Mouse (Mus musculus) liver, postnatal 0 days (tissue): ENCODE measurements around the gene Zfhx2. TPM values are rescaled to one million over a fixed set of nuclear protein-coding genes. Genes with fewer than 3 reads are reported as not detected.

Experiments used
- ATAC-seq: fragments of 200-750 bp; cut with Nextera tagmentation; 2 replicates; pipeline ENCODE4 v1.8.0; 2017; ENCODE audit warnings: mild to moderate bottlenecking, moderate library complexity
- DNase-seq: peaks from one replicate; pipeline ENCODE4 v3.0.0-alpha.2; 2016
- H3K27ac ChIP-seq: fragments of 300-500 bp; sonication (generic); 2 replicates; pipeline ENCODE4 v1.5.1; 2014; ENCODE audit warnings: antibody characterized with exemption, moderate library complexity, mild to moderate bottlenecking, low read depth
- H3K27me3 ChIP-seq: fragments of 300-500 bp; sonication (generic); 2 replicates; pipeline ENCODE4 v1.6.1; 2014; ENCODE audit warnings: low read length, control low read depth, mixed read lengths; ENCODE audit not compliant: insufficient read depth
- H3K36me3 ChIP-seq: fragments of 300-500 bp; sonication (generic); replicated peaks from 2 replicates; pipeline ENCODE4 v1.6.1; 2014; ENCODE audit warnings: mild to moderate bottlenecking, control low read depth, low read length, moderate library complexity, mixed read lengths; ENCODE audit not compliant: insufficient read depth
- H3K4me1 ChIP-seq: fragments of 300-500 bp; sonication (generic); 2 replicates; pipeline ENCODE4 v1.6.1; 2014; ENCODE audit warnings: antibody characterized with exemption, mild to moderate bottlenecking, control low read depth; ENCODE audit not compliant: insufficient read depth
- H3K4me2 ChIP-seq: fragments of 300-500 bp; sonication (generic); 2 replicates; pipeline ENCODE4 v1.6.1; 2014; ENCODE audit warnings: low read depth, mild to moderate bottlenecking, low read length, moderate library complexity, mixed read lengths
- H3K4me3 ChIP-seq: fragments of 300-500 bp; sonication (generic); 2 replicates; pipeline ENCODE4 v1.5.1; 2014; ENCODE audit warnings: low read depth, low read length
- H3K9ac ChIP-seq: fragments of 300-500 bp; sonication (generic); replicated peaks from 2 replicates; pipeline ENCODE4 v1.6.1; 2014; ENCODE audit warnings: mild to moderate bottlenecking, moderate library complexity
- H3K9me3 ChIP-seq: fragments of 300-500 bp; sonication (generic); 2 replicates; pipeline ENCODE4 v1.6.1; 2016; ENCODE audit warnings: mild to moderate bottlenecking, control low read depth, low read length, mixed read lengths
- CTCF ChIP-seq: sonication (generic); IDR thresholded peaks from 2 replicates; pipeline ENCODE4 v1.5.1; 2016; ENCODE audit warnings: antibody characterized with exemption, low read depth
- EP300 ChIP-seq: IDR thresholded peaks from 2 replicates; pipeline ENCODE4 v1.6.1; 2016; ENCODE audit warnings: antibody characterized with exemption, low read depth, mild to moderate bottlenecking
- WGBS: fragments of 180-500 bp; shearing (Covaris S2); extraction: QIAGEN DNeasy Blood & Tissue Kit; methylation state at CpG from one replicate; pipeline ENCODE4 v1.1.7; 2014; ENCODE audit not compliant: insufficient replicate concordance; 5-methylcytosine and 5-hydroxymethylcytosine counted together
- polyA plus RNA-seq: library from polyadenylated mRNA; unstranded; fragments of >200 nt; fragmentation: Nextera tagmentation; extraction: Ambion mirVana; gene quantifications from 2 replicates; pipeline ENCODE4 v1.2.1, GENCODE M21; 2015

Gene Zfhx2
- polyA plus RNA-seq, 1 experiment from 2014 or later = 1.0 TPM

DNA sequence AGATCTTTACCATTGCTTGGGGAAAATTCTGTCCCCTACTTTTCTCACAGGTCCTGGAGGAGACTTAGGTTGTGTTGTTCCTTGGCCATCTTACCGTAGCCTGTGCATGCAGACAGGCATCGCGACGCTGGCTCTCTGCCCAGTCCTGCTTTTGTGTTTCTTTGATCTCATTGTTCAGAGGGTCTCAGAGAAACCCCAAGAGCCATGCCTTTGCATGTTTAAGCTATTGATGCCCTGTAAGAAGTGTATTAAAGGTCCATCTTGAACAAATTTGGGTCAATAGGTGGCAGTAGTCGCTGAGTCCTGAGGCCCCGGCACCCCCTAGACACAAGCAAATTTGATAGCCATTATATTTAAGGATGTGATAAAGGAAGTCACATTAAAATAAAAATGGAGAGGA lies 64.5 kb downstream of the Zfhx2 start:
- 52% methylated on average over 6 of the region's 6 CpGs for WGBS
- TF ChIP-seq EP300 (no peak), CTCF (peak; percentile 33)
- H3K9me3 ChIP-seq = no peaks in the 10 kb centered on the region
- no peak overlapping the region for H3K9ac ChIP-seq
- DNase-seq (no peak), ATAC-seq (no peak)
- H3K4me2 ChIP-seq = no peak overlapping the region
- H3K36me3 ChIP-seq = peaks cover 27% of the 10 kb centered on the region
- no peaks in the 10 kb centered on the region for H3K27me3 ChIP-seq
- no peak overlapping the region for H3K4me3 ChIP-seq
- H3K4me1 ChIP-seq = peaks cover 2% of the 10 kb centered on the region; the same call in 1 of the 2 replicates
- no peak overlapping the region for H3K27ac ChIP-seq

DNA sequence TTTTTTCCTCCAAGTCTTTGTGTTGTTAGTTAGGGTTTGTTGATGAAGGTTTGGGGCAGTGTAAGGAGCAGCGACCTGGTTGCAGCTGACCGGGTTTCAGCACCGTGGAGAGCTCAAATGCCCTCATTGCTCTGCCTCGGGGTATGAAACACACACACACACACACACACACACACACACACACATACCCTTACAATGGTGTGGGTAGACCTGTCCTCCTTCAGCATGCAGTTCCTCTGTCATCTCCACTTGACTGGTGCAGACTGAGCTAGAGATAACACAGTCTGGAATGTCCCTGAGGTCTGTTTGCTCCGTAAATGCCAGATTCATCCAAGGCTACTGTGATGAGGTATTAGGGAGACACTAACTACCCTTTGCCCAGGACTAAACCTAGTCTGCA lies 64.9 kb downstream of the Zfhx2 start:
- Histone ChIP-seq H3K27ac (no peak overlapping the region), H3K4me3 (no peak overlapping the region), H3K4me1 (peaks cover 2% of the 10 kb centered on the region; the same call in 1 of the 2 replicates), H3K9ac (no peak overlapping the region), H3K4me2 (no peak overlapping the region), H3K36me3 (peaks cover 31% of the 10 kb centered on the region), H3K27me3 (no peaks in the 10 kb centered on the region), H3K9me3 (no peaks in the 10 kb centered on the region)
- DNase-seq (peak; percentile 24), ATAC-seq (no peak)
- 35% methylated on average over 5 of the region's 5 CpGs for WGBS
- TF ChIP-seq EP300 (no peak), CTCF (no peak)

DNA sequence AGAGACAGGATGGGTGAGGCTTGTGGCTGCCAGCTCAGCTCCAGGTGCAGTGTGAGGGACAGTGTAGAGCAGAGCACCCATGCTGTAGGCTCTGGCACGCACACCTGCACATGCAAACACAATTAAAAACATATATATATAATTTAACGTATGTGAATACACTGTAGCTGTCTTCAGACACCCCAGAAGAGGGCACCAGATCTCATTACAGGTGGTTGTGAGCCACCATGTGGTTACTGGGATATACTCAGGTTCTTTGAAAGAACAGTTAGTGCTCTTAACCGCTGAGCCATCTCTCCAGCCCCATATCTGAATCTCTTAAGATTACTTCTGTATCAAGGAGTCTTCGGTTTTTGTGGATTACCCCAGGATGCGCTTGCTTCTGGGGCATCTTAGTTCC lies 66.6 kb downstream of the Zfhx2 start:
- no peak for ATAC-seq
- DNase-seq = no peak
- Histone ChIP-seq H3K27me3 (no peaks in the 10 kb centered on the region), H3K9ac (no peak overlapping the region), H3K36me3 (peaks cover 48% of the 10 kb centered on the region), H3K9me3 (no peaks in the 10 kb centered on the region), H3K4me3 (no peak overlapping the region), H3K27ac (no peak overlapping the region), H3K4me1 (peaks cover 2% of the 10 kb centered on the region; the same call in 1 of the 2 replicates), H3K4me2 (no peak overlapping the region)
- TF ChIP-seq EP300 (no peak), CTCF (peak; percentile 36; the same call in 1 of the 2 replicates)
- WGBS = 75% methylated on average over 5 of the region's 5 CpGs

DNA sequence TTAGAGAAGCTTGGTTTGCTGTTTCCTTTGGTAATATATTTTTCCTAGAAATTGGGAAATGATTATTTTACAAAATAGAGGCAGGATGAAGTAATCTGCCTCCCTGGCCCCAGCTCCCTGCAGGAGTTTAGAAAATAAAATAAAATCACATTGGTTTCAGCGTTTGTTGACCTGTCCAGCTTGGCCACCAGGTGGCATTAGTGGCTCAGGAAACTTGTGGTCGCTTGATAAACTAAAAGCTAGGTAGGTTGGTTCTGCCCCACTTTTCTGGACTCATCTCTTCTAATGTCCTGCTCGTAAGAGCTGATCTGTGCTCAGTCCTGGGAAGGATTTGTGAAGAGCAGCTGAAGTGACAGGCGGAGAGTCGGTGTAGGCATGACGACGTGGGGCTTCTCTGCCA lies 67.9 kb downstream of the Zfhx2 start:
- Histone ChIP-seq H3K36me3 (peaks cover 54% of the 10 kb centered on the region), H3K27me3 (no peaks in the 10 kb centered on the region), H3K4me2 (no peak overlapping the region), H3K4me1 (peaks cover 2% of the 10 kb centered on the region; the same call in 1 of the 2 replicates), H3K4me3 (no peak overlapping the region), H3K9me3 (no peaks in the 10 kb centered on the region), H3K27ac (no peak overlapping the region), H3K9ac (no peak overlapping the region)
- peak; percentile 74 for DNase-seq
- WGBS = 63% methylated on average over 7 of the region's 7 CpGs
- no peak for TF ChIP-seq EP300
- peak; percentile 83 for TF ChIP-seq CTCF
- ATAC-seq = peak; percentile 24; the same call in 1 of the 2 replicates

DNA sequence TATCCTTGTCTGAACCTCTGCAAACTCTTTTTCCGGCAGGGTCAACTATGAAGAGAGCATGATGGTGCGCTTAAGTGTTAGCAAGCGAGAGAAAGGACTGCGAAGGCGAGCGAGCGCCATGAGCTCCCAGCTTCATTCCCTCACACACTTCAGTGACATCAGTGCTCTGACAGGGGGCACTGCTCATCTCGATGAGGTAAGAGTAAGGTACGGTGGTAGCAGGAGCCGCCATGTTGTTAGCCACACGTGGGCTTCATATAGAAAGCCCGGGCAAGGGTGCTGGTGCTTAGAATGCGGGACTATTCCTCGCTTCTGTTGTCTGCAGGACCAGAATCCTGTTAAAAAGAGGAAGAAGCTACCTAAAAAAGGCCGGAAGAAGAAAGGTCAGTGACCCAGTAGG lies 69.1 kb downstream of the Zfhx2 start:
- Histone ChIP-seq H3K27ac (no peak overlapping the region), H3K36me3 (peaks cover 60% of the 10 kb centered on the region), H3K4me1 (no peaks in the 10 kb centered on the region), H3K9me3 (no peaks in the 10 kb centered on the region), H3K4me2 (no peak overlapping the region), H3K9ac (no peak overlapping the region), H3K27me3 (no peaks in the 10 kb centered on the region), H3K4me3 (no peak overlapping the region)
- 87% methylated on average over 15 of the region's 15 CpGs for WGBS
- TF ChIP-seq CTCF (no peak), EP300 (no peak)
- DNase-seq = no peak
- no peak for ATAC-seq

DNA sequence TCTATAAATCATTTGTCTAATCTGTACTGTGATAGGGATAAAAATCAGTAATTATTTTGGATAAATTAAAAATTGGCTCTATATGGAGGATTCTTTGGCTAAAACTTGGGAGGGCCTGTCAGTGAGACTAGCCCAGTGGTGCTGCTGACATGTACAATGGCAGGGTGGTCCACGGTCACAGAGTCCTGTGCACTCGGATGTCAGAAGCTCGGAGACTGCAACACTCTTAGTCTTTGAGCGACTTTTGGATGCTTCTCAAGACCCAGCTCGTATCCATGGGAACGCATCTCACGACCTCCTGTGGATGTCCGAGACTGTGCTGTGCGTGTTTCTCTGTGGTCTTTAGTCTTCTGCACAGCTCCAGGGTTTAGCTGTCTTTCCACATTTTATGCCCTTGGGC lies 71.7 kb downstream of the Zfhx2 start:
- Histone ChIP-seq H3K4me3 (no peak overlapping the region), H3K9ac (no peak overlapping the region), H3K27ac (no peak overlapping the region), H3K9me3 (no peaks in the 10 kb centered on the region), H3K27me3 (no peaks in the 10 kb centered on the region), H3K36me3 (peaks cover 58% of the 10 kb centered on the region), H3K4me1 (no peaks in the 10 kb centered on the region), H3K4me2 (no peak overlapping the region)
- 85% methylated on average over 9 of the region's 9 CpGs for WGBS
- ATAC-seq = no peak
- TF ChIP-seq EP300 = no peak
- DNase-seq = no peak

DNA sequence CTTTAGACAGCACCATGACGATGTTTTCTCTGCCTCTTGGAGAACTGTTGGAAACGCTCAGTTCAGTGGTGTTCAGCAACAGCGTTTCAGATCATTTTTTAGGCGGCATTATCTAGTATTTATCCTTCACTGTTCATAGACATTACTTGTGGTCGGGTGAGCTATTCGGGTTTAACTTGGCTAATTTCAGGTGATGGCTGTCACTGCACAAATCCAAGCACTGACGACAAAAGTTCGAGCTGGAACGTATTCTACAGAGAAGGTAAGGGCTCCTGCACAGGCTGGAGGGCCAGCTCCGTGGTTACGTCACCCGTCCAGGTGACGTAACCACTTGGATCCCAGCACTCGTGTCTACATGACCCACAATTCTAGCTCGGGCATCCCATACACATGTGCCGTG lies 75.2 kb downstream of the Zfhx2 start:
- Histone ChIP-seq H3K27ac (no peak overlapping the region), H3K36me3 (peaks cover 27% of the 10 kb centered on the region), H3K27me3 (no peaks in the 10 kb centered on the region), H3K4me3 (no peak overlapping the region), H3K4me1 (peaks cover 3% of the 10 kb centered on the region; the same call in 1 of the 2 replicates), H3K4me2 (no peak overlapping the region), H3K9me3 (no peaks in the 10 kb centered on the region), H3K9ac (no peak overlapping the region)
- WGBS = 82% methylated on average over 16 of the region's 16 CpGs
- DNase-seq (no peak), ATAC-seq (no peak)
- TF ChIP-seq CTCF (no peak), EP300 (no peak)
